Mouse (Mus musculus) lung, embryonic 16.5 days (tissue): Measurements from ENCODE around the gene Gpd1l. TPM values are rescaled to one million over a fixed set of nuclear protein-coding genes. Genes with fewer than 3 reads are reported as not detected.

ENCODE experiments used
- ATAC-seq: fragments of 200-750 bp; cut with Nextera tagmentation; 2 replicates; pipeline ENCODE4 v1.8.0; 2017; ENCODE audit warnings: low read depth, mild to moderate bottlenecking, moderate library complexity
- H3K27ac ChIP-seq: fragments of 300-500 bp; sonication (generic); 2 replicates; pipeline ENCODE4 v1.5.1; 2014; ENCODE audit warnings: mild to moderate bottlenecking, control low read depth, low read length
- H3K27me3 ChIP-seq: fragments of 300-500 bp; sonication (generic); 2 replicates; pipeline ENCODE4 v1.6.1; 2014; ENCODE audit warnings: low read depth, low read length, mixed read lengths; ENCODE audit not compliant: control insufficient read depth, insufficient read depth
- H3K36me3 ChIP-seq: fragments of 300-500 bp; sonication (generic); 2 replicates; pipeline ENCODE4 v1.6.1; 2014; ENCODE audit warnings: low read length; ENCODE audit not compliant: control insufficient read depth, insufficient read depth
- H3K4me1 ChIP-seq: fragments of 300-500 bp; sonication (generic); replicated peaks from 2 replicates; pipeline ENCODE4 v1.6.1; 2014; ENCODE audit warnings: low read length, mixed read lengths; ENCODE audit not compliant: control insufficient read depth, insufficient read depth
- H3K4me2 ChIP-seq: fragments of 300-500 bp; sonication (generic); 2 replicates; pipeline ENCODE4 v1.6.1; 2014; ENCODE audit warnings: low read depth, low read length, control low read depth
- H3K4me3 ChIP-seq: fragments of 300-500 bp; sonication (generic); 2 replicates; pipeline ENCODE4 v1.5.1; 2014; ENCODE audit warnings: mild to moderate bottlenecking, low read length, control low read depth
- H3K9ac ChIP-seq: fragments of 300-500 bp; sonication (generic); 2 replicates; pipeline ENCODE4 v1.6.1; 2014; ENCODE audit warnings: low read length, control low read depth
- H3K9me3 ChIP-seq: fragments of 300-500 bp; sonication (generic); 2 replicates; pipeline ENCODE4 v1.6.1; 2016; ENCODE audit warnings: low read length; ENCODE audit not compliant: control insufficient read depth
- WGBS: fragments of 180-500 bp; shearing (Covaris S2); extraction: QIAGEN DNeasy Blood & Tissue Kit; methylation state at CpG from one replicate; pipeline ENCODE4 v1.1.7; 2014; 5-methylcytosine and 5-hydroxymethylcytosine counted together
- polyA plus RNA-seq: library from polyadenylated mRNA; unstranded; fragments of >200 nt; fragmentation: Nextera tagmentation; extraction: Ambion mirVana; gene quantifications from 2 replicates; pipeline ENCODE4 v1.2.1, GENCODE M21; 2015

The Gpd1l gene
- polyA plus RNA-seq, 1 experiment from 2014 or later: 17.7 TPM

- Histone ChIP-seq H3K4me2 (no peak overlapping the region), H3K4me1 (no peaks in the 10 kb centered on the region), H3K9ac (no peak overlapping the region), H3K9me3 (no peaks in the 10 kb centered on the region), H3K4me3 (no peak overlapping the region), H3K27ac (no peak overlapping the region), H3K27me3 (no peaks in the 10 kb centered on the region), H3K36me3 (no peaks in the 10 kb centered on the region)
- ATAC-seq: no peak
- WGBS: 53% methylated on average over 4 of the region's 4 CpGs
These were observed 26.4 kb upstream of the Gpd1l start for GRCm38 (mm10) chr9:114960043-114960789.

GRCm38 (mm10) chr9:114956945-114957344, 23.2 kb upstream of the Gpd1l start:
- peak; percentile 70; the same call in 1 of the 2 replicates for ATAC-seq

GRCm38 (mm10) chr9:114955340-114955739, 21.6 kb upstream of the Gpd1l start:
- Histone ChIP-seq H3K27ac (no peak overlapping the region), H3K4me1 (no peaks in the 10 kb centered on the region), H3K4me2 (no peak overlapping the region), H3K36me3 (no peaks in the 10 kb centered on the region), H3K27me3 (no peaks in the 10 kb centered on the region), H3K9ac (no peak overlapping the region), H3K4me3 (no peak overlapping the region), H3K9me3 (no peaks in the 10 kb centered on the region)
- ATAC-seq: no peak
- WGBS: 90% methylated on average over 11 of the region's 11 CpGs

More at GRCm38 (mm10) chr9:114956945-114957344, 23.2 kb upstream of the Gpd1l start:
- H3K9ac ChIP-seq: no peak overlapping the region
- no peaks in the 10 kb centered on the region for H3K4me1 ChIP-seq
- no peaks in the 10 kb centered on the region for H3K27me3 ChIP-seq
- no peak overlapping the region for H3K27ac ChIP-seq
- no peak overlapping the region for H3K4me3 ChIP-seq
- no peaks in the 10 kb centered on the region for H3K9me3 ChIP-seq
- WGBS: 36% methylated on average over 5 of the region's 5 CpGs
- no peak overlapping the region for H3K4me2 ChIP-seq
- no peaks in the 10 kb centered on the region for H3K36me3 ChIP-seq

GRCm38 (mm10) chr9:114952866-114953265, 19.1 kb upstream of the Gpd1l start:
- no peak overlapping the region for H3K27ac ChIP-seq
- no peaks in the 10 kb centered on the region for H3K27me3 ChIP-seq
- no peak overlapping the region for H3K9ac ChIP-seq
- H3K4me1 ChIP-seq: no peaks in the 10 kb centered on the region
- WGBS: 27% methylated on average over 1 of the region's 1 CpGs
- no peak overlapping the region for H3K4me2 ChIP-seq
- no peak overlapping the region for H3K4me3 ChIP-seq
- no peaks in the 10 kb centered on the region for H3K36me3 ChIP-seq
- no peak for ATAC-seq
- no peaks in the 10 kb centered on the region for H3K9me3 ChIP-seq

- Histone ChIP-seq H3K4me2 (no peak overlapping the region), H3K9me3 (no peaks in the 10 kb centered on the region), H3K9ac (no peak overlapping the region), H3K4me1 (no peaks in the 10 kb centered on the region), H3K4me3 (no peak overlapping the region), H3K27me3 (no peaks in the 10 kb centered on the region), H3K36me3 (no peaks in the 10 kb centered on the region), H3K27ac (no peak overlapping the region)
- 36% methylated on average over 5 of the region's 5 CpGs for WGBS
- 0 out of 2 replicates have a peak, but pooled peaks have one; percentile 43 for ATAC-seq
These were observed 14.6 kb upstream of the Gpd1l start for GRCm38 (mm10) chr9:114948395-114948794.

GRCm38 (mm10) chr9:114945576-114945975, 11.8 kb upstream of the Gpd1l start:
- H3K27ac ChIP-seq: no peak overlapping the region
- no peak overlapping the region for H3K9ac ChIP-seq
- H3K4me3 ChIP-seq: no peak overlapping the region
- no peaks in the 10 kb centered on the region for H3K27me3 ChIP-seq
- no peaks in the 10 kb centered on the region for H3K9me3 ChIP-seq
- no peak overlapping the region for H3K4me2 ChIP-seq
- H3K36me3 ChIP-seq: no peaks in the 10 kb centered on the region
- no peaks in the 10 kb centered on the region for H3K4me1 ChIP-seq
- ATAC-seq: no peak
- WGBS: 81% methylated on average over 6 of the region's 6 CpGs

GRCm38 (mm10) chr9:114944642-114945041, 10.9 kb upstream of the Gpd1l start:
- H3K4me1 ChIP-seq: no peaks in the 10 kb centered on the region
- 90% methylated on average over 3 of the region's 3 CpGs for WGBS
- H3K4me3 ChIP-seq: no peak overlapping the region
- ATAC-seq: no peak
- no peaks in the 10 kb centered on the region for H3K36me3 ChIP-seq
- no peaks in the 10 kb centered on the region for H3K27me3 ChIP-seq
- H3K4me2 ChIP-seq: no peak overlapping the region
- no peak overlapping the region for H3K27ac ChIP-seq
- H3K9me3 ChIP-seq: no peaks in the 10 kb centered on the region
- H3K9ac ChIP-seq: no peak overlapping the region

- Histone ChIP-seq H3K4me1 (peaks cover 8% of the 10 kb centered on the region; the same call in 1 of the 2 replicates), H3K4me3 (no peak overlapping the region), H3K9me3 (no peaks in the 10 kb centered on the region), H3K4me2 (no peak overlapping the region), H3K27ac (no peak overlapping the region), H3K36me3 (no peaks in the 10 kb centered on the region), H3K9ac (no peak overlapping the region), H3K27me3 (no peaks in the 10 kb centered on the region)
- 68% methylated on average over 2 of the region's 2 CpGs for WGBS
- no peak for ATAC-seq
These were observed 2.9 kb upstream of the Gpd1l start for GRCm38 (mm10) chr9:114936687-114937086.

GRCm38 (mm10) chr9:114935321-114935720, 1.5 kb upstream of the Gpd1l start:
- WGBS: 86% methylated on average over 4 of the region's 4 CpGs
- Histone ChIP-seq H3K27me3 (no peaks in the 10 kb centered on the region), H3K4me3 (no peak overlapping the region), H3K4me2 (no peak overlapping the region), H3K9ac (no peak overlapping the region), H3K4me1 (peaks cover 8% of the 10 kb centered on the region; the same call in 1 of the 2 replicates), H3K27ac (no peak overlapping the region), H3K9me3 (no peaks in the 10 kb centered on the region), H3K36me3 (no peaks in the 10 kb centered on the region)
- ATAC-seq: no peak
